Mouse (Mus musculus) cerebral cortex, adult 2 months (tissue): ENCODE data around the gene Tbx1.

Source experiments
- WGBS: fragments of 180-500 bp; shearing (Covaris S2); methylation state at CpG from one replicate; pipeline ENCODE4 v1.1.7; 2018; 5-methylcytosine and 5-hydroxymethylcytosine counted together

Tbx1 gene

GRCm38 (mm10) chr16:18588738-18589055 is 1.8 kb downstream of the Tbx1 start:
- 41% methylated on average over 31 of the region's 31 CpGs for WGBS

- WGBS = 13% methylated on average over 57 of the region's 57 CpGs
These were observed 2.4 kb downstream of the Tbx1 start for GRCm38 (mm10) chr16:18587847-18588737.

GRCm38 (mm10) chr16:18586906-18587546 is 3.4 kb downstream of the Tbx1 start:
- WGBS = 3% methylated on average over 50 of the region's 62 CpGs

GRCm38 (mm10) chr16:18586076-18586905 is 4.2 kb downstream of the Tbx1 start:
- WGBS = 12% methylated on average over 83 of the region's 83 CpGs

- 66% methylated on average over 10 of the region's 10 CpGs for WGBS
These were observed 4.8 kb downstream of the Tbx1 start for GRCm38 (mm10) chr16:18585676-18586075.

- 85% methylated on average over 10 of the region's 10 CpGs for WGBS
These were observed 5.5 kb downstream of the Tbx1 start for GRCm38 (mm10) chr16:18584901-18585510.

- WGBS = 72% methylated on average over 10 of the region's 10 CpGs
These were observed 6.7 kb downstream of the Tbx1 start for GRCm38 (mm10) chr16:18583673-18584357.

- 66% methylated on average over 10 of the region's 10 CpGs for WGBS
These were observed 7.3 kb downstream of the Tbx1 start for GRCm38 (mm10) chr16:18583169-18583568.

- WGBS = 13% methylated on average over 53 of the region's 67 CpGs
These were observed 7.9 kb downstream of the Tbx1 start for GRCm38 (mm10) chr16:18582426-18583148.

- WGBS = 2% methylated on average over 66 of the region's 66 CpGs
These were observed 8.8 kb downstream of the Tbx1 start for GRCm38 (mm10) chr16:18581623-18582205.

- 21% methylated on average over 21 of the region's 21 CpGs for WGBS
These were observed 9.3 kb downstream of the Tbx1 start for GRCm38 (mm10) chr16:18581050-18581622.

- WGBS = 70% methylated on average over 2 of the region's 2 CpGs
These were observed 10.1 kb downstream of the Tbx1 start for GRCm38 (mm10) chr16:18580389-18580788.

- WGBS = 54% methylated on average over 5 of the region's 5 CpGs
These were observed 12.8 kb downstream of the Tbx1 start for GRCm38 (mm10) chr16:18577599-18578160.

- WGBS = 48% methylated on average over 3 of the region's 3 CpGs
These were observed 13.4 kb downstream of the Tbx1 start for GRCm38 (mm10) chr16:18577071-18577470.

- WGBS = 76% methylated on average over 8 of the region's 8 CpGs
These were observed 16.3 kb downstream of the Tbx1 start for GRCm38 (mm10) chr16:18574196-18574595.

GRCm38 (mm10) chr16:18568599-18568998 is 21.9 kb downstream of the Tbx1 start:
- WGBS = 87% methylated on average over 7 of the region's 7 CpGs

GRCm38 (mm10) chr16:18564472-18564871 is 26.0 kb downstream of the Tbx1 start:
- 81% methylated on average over 2 of the region's 2 CpGs for WGBS

- WGBS = 91% methylated on average over 3 of the region's 3 CpGs
These were observed 34.0 kb downstream of the Tbx1 start for GRCm38 (mm10) chr16:18556461-18556860.

GRCm38 (mm10) chr16:18555235-18555935 is 35.1 kb downstream of the Tbx1 start:
- 92% methylated on average over 17 of the region's 17 CpGs for WGBS
